Mouse (Mus musculus): ENCODE data around the gene Slc16a12. TPM values are rescaled to one million over a fixed set of nuclear protein-coding genes. Genes with fewer than 3 reads are reported as not detected.

The Slc16a12 gene
- polyA plus RNA-seq, 1 experiment from 2014 or later, result 19.1 TPM

GRCm38 (mm10) chr19:34715895-34716294 lies 31.2 kb downstream of the Slc16a12 start:
- no peak for ATAC-seq (ENCODE audit: low FRiP score, low TSS enrichment)
- 84% methylated on average over 1 of the region's 1 CpGs for WGBS
- H3K4me2 ChIP-seq (replicated peaks; ENCODE audit: low read depth, low read length), result no peak overlapping the region
- H3K27me3 ChIP-seq (ENCODE audit: insufficient read depth, low read length), result no peaks in the 10 kb centered on the region
- H3K4me1 ChIP-seq (ENCODE audit: insufficient read depth, low read length), result peaks cover 4% of the 10 kb centered on the region
- H3K9me3 ChIP-seq (ENCODE audit: low read length), result no peaks in the 10 kb centered on the region
- no peak overlapping the region for H3K9ac ChIP-seq (replicated peaks; ENCODE audit: low read length)
- H3K27ac ChIP-seq (ENCODE audit: low read length), result no peak overlapping the region
- H3K36me3 ChIP-seq (ENCODE audit: insufficient read depth, low read length), result no peaks in the 10 kb centered on the region
- no peak overlapping the region for H3K4me3 ChIP-seq (ENCODE audit: low read length)

GRCm38 (mm10) chr19:34714250-34714666 lies 32.8 kb downstream of the Slc16a12 start:
- ATAC-seq (ENCODE audit: low FRiP score, low TSS enrichment), result no peak
- H3K27ac ChIP-seq (ENCODE audit: low read length), result no peak overlapping the region

GRCm38 (mm10) chr19:34712050-34712449 lies 35.0 kb downstream of the Slc16a12 start:
- Histone ChIP-seq H3K9ac (replicated peaks; ENCODE audit: low read length) (no peak overlapping the region), H3K27me3 (ENCODE audit: insufficient read depth, low read length) (no peaks in the 10 kb centered on the region), H3K4me2 (replicated peaks; ENCODE audit: low read depth, low read length) (no peak overlapping the region), H3K9me3 (ENCODE audit: low read length) (no peaks in the 10 kb centered on the region), H3K4me3 (ENCODE audit: low read length) (no peak overlapping the region), H3K4me1 (ENCODE audit: insufficient read depth, low read length) (peaks cover 4% of the 10 kb centered on the region), H3K27ac (ENCODE audit: low read length) (no peak overlapping the region), H3K36me3 (ENCODE audit: insufficient read depth, low read length) (no peaks in the 10 kb centered on the region)
- no peak for ATAC-seq (ENCODE audit: low FRiP score, low TSS enrichment)
- WGBS, result 65% methylated on average over 2 of the region's 2 CpGs

More at GRCm38 (mm10) chr19:34714250-34714666, 32.8 kb downstream of the Slc16a12 start:
- H3K4me1 ChIP-seq (ENCODE audit: insufficient read depth, low read length), result peaks cover 4% of the 10 kb centered on the region
- H3K36me3 ChIP-seq (ENCODE audit: insufficient read depth, low read length), result no peaks in the 10 kb centered on the region
- H3K9ac ChIP-seq (replicated peaks; ENCODE audit: low read length), result no peak overlapping the region
- H3K9me3 ChIP-seq (ENCODE audit: low read length), result no peaks in the 10 kb centered on the region
- 33% methylated on average over 5 of the region's 5 CpGs for WGBS
- no peak overlapping the region for H3K4me3 ChIP-seq (ENCODE audit: low read length)
- H3K27me3 ChIP-seq (ENCODE audit: insufficient read depth, low read length), result no peaks in the 10 kb centered on the region
- no peak overlapping the region for H3K4me2 ChIP-seq (replicated peaks; ENCODE audit: low read depth, low read length)

GRCm38 (mm10) chr19:34708221-34708620 lies 38.9 kb downstream of the Slc16a12 start:
- H3K4me1 ChIP-seq (ENCODE audit: insufficient read depth, low read length), result 0 out of 2 replicates have a peak, but pooled peaks cover 2% of the 10 kb centered on the region
- WGBS, result 81% methylated on average over 2 of the region's 2 CpGs

GRCm38 (mm10) chr19:34707571-34707970 lies 39.5 kb downstream of the Slc16a12 start:
- no peak overlapping the region for H3K4me2 ChIP-seq (replicated peaks; ENCODE audit: low read depth, low read length)
- no peaks in the 10 kb centered on the region for H3K9me3 ChIP-seq (ENCODE audit: low read length)
- 67% methylated on average over 2 of the region's 2 CpGs for WGBS
- H3K27me3 ChIP-seq (ENCODE audit: insufficient read depth, low read length), result no peaks in the 10 kb centered on the region
- H3K36me3 ChIP-seq (ENCODE audit: insufficient read depth, low read length), result no peaks in the 10 kb centered on the region
- no peak overlapping the region for H3K9ac ChIP-seq (replicated peaks; ENCODE audit: low read length)
- H3K4me1 ChIP-seq (ENCODE audit: insufficient read depth, low read length), result 0 out of 2 replicates have a peak, but pooled peaks cover 2% of the 10 kb centered on the region
- no peak overlapping the region for H3K27ac ChIP-seq (ENCODE audit: low read length)
- ATAC-seq (ENCODE audit: low FRiP score, low TSS enrichment), result no peak
- H3K4me3 ChIP-seq (ENCODE audit: low read length), result no peak overlapping the region

More at GRCm38 (mm10) chr19:34708221-34708620, 38.9 kb downstream of the Slc16a12 start:
- no peaks in the 10 kb centered on the region for H3K27me3 ChIP-seq (ENCODE audit: insufficient read depth, low read length)
- H3K4me2 ChIP-seq (replicated peaks; ENCODE audit: low read depth, low read length), result no peak overlapping the region
- H3K9ac ChIP-seq (replicated peaks; ENCODE audit: low read length), result no peak overlapping the region
- no peak for ATAC-seq (ENCODE audit: low FRiP score, low TSS enrichment)
- H3K27ac ChIP-seq (ENCODE audit: low read length), result no peak overlapping the region
- H3K9me3 ChIP-seq (ENCODE audit: low read length), result no peaks in the 10 kb centered on the region
- no peak overlapping the region for H3K4me3 ChIP-seq (ENCODE audit: low read length)
- H3K36me3 ChIP-seq (ENCODE audit: insufficient read depth, low read length), result no peaks in the 10 kb centered on the region

- Histone ChIP-seq H3K4me2 (replicated peaks; ENCODE audit: low read depth, low read length) (no peak overlapping the region), H3K9me3 (ENCODE audit: low read length) (no peaks in the 10 kb centered on the region), H3K4me1 (ENCODE audit: insufficient read depth, low read length) (0 out of 2 replicates have a peak, but pooled peaks cover 2% of the 10 kb centered on the region), H3K27ac (ENCODE audit: low read length) (no peak overlapping the region), H3K36me3 (ENCODE audit: insufficient read depth, low read length) (no peaks in the 10 kb centered on the region), H3K27me3 (ENCODE audit: insufficient read depth, low read length) (no peaks in the 10 kb centered on the region), H3K9ac (replicated peaks; ENCODE audit: low read length) (no peak overlapping the region), H3K4me3 (ENCODE audit: low read length) (no peak overlapping the region)
- WGBS, result 55% methylated on average over 6 of the region's 6 CpGs
- ATAC-seq (ENCODE audit: low FRiP score, low TSS enrichment), result peak; percentile 54; the same call in 1 of the 2 replicates
Measured at GRCm38 (mm10) chr19:34706261-34706660, 40.8 kb downstream of the Slc16a12 start.

GRCm38 (mm10) chr19:34705141-34705540 lies 41.9 kb downstream of the Slc16a12 start:
- WGBS, result 96% methylated on average over 1 of the region's 1 CpGs
- Histone ChIP-seq H3K4me2 (replicated peaks; ENCODE audit: low read depth, low read length) (no peak overlapping the region), H3K36me3 (ENCODE audit: insufficient read depth, low read length) (no peaks in the 10 kb centered on the region), H3K27me3 (ENCODE audit: insufficient read depth, low read length) (no peaks in the 10 kb centered on the region), H3K4me3 (ENCODE audit: low read length) (no peak overlapping the region), H3K27ac (ENCODE audit: low read length) (no peak overlapping the region), H3K9me3 (ENCODE audit: low read length) (no peaks in the 10 kb centered on the region), H3K4me1 (ENCODE audit: insufficient read depth, low read length) (0 out of 2 replicates have a peak, but pooled peaks cover 2% of the 10 kb centered on the region), H3K9ac (replicated peaks; ENCODE audit: low read length) (no peak overlapping the region)
- no peak for ATAC-seq (ENCODE audit: low FRiP score, low TSS enrichment)

GRCm38 (mm10) chr19:34699300-34699699 lies 47.8 kb downstream of the Slc16a12 start:
- peaks cover 7% of the 10 kb centered on the region; the same call in 1 of the 2 replicates for H3K4me1 ChIP-seq (ENCODE audit: insufficient read depth, low read length)
- WGBS, result 34% methylated on average over 2 of the region's 2 CpGs
- H3K27ac ChIP-seq (ENCODE audit: low read length), result peak overlapping the region; percentile 84

GRCm38 (mm10) chr19:34698852-34699251 lies 48.2 kb downstream of the Slc16a12 start:
- Histone ChIP-seq H3K4me1 (ENCODE audit: insufficient read depth, low read length) (peaks cover 7% of the 10 kb centered on the region; the same call in 1 of the 2 replicates), H3K27me3 (ENCODE audit: insufficient read depth, low read length) (no peaks in the 10 kb centered on the region), H3K4me2 (replicated peaks; ENCODE audit: low read depth, low read length) (no peak overlapping the region), H3K4me3 (ENCODE audit: low read length) (no peak overlapping the region), H3K36me3 (ENCODE audit: insufficient read depth, low read length) (no peaks in the 10 kb centered on the region), H3K9me3 (ENCODE audit: low read length) (no peaks in the 10 kb centered on the region), H3K9ac (replicated peaks; ENCODE audit: low read length) (no peak overlapping the region), H3K27ac (ENCODE audit: low read length) (peak overlapping the region; percentile 84)
- 50% methylated on average over 1 of the region's 1 CpGs for WGBS
- ATAC-seq (ENCODE audit: low FRiP score, low TSS enrichment), result peak; percentile 54; the same call in 1 of the 2 replicates

More at GRCm38 (mm10) chr19:34699300-34699699, 47.8 kb downstream of the Slc16a12 start:
- Histone ChIP-seq H3K4me3 (ENCODE audit: low read length) (no peak overlapping the region), H3K9me3 (ENCODE audit: low read length) (no peaks in the 10 kb centered on the region), H3K27me3 (ENCODE audit: insufficient read depth, low read length) (no peaks in the 10 kb centered on the region), H3K4me2 (replicated peaks; ENCODE audit: low read depth, low read length) (no peak overlapping the region), H3K9ac (replicated peaks; ENCODE audit: low read length) (no peak overlapping the region), H3K36me3 (ENCODE audit: insufficient read depth, low read length) (no peaks in the 10 kb centered on the region)
- ATAC-seq (ENCODE audit: low FRiP score, low TSS enrichment), result no peak

GRCm38 (mm10) chr19:34698432-34698831 lies 48.7 kb downstream of the Slc16a12 start:
- no peak overlapping the region for H3K4me3 ChIP-seq (ENCODE audit: low read length)
- H3K4me2 ChIP-seq (replicated peaks; ENCODE audit: low read depth, low read length), result no peak overlapping the region
- H3K9ac ChIP-seq (replicated peaks; ENCODE audit: low read length), result no peak overlapping the region
- peaks cover 7% of the 10 kb centered on the region; the same call in 1 of the 2 replicates for H3K4me1 ChIP-seq (ENCODE audit: insufficient read depth, low read length)
- H3K27me3 ChIP-seq (ENCODE audit: insufficient read depth, low read length), result no peaks in the 10 kb centered on the region
- H3K36me3 ChIP-seq (ENCODE audit: insufficient read depth, low read length), result no peaks in the 10 kb centered on the region
- no peaks in the 10 kb centered on the region for H3K9me3 ChIP-seq (ENCODE audit: low read length)
- peak overlapping the region; percentile 85 for H3K27ac ChIP-seq (ENCODE audit: low read length)
- WGBS, result 76% methylated on average over 3 of the region's 3 CpGs
- ATAC-seq (ENCODE audit: low FRiP score, low TSS enrichment), result 0 out of 2 replicates have a peak, but pooled peaks have one; percentile 23
